Mouse (Mus musculus) kidney, adult 2 months (tissue): Measurements from ENCODE around the gene 9530068E07Rik. TPM values are rescaled to one million over a fixed set of nuclear protein-coding genes. Genes with fewer than 3 reads are reported as not detected.
A peak's percentile ranks its signal among the peaks of the same experiment; 100 is the strongest.

Experiments
- DNase-seq: peaks from one replicate; pipeline ENCODE4 v3.0.0; 2021
- H3K27ac ChIP-seq: fragments of 200-500 bp; 2 replicates; pipeline ENCODE4 v1.5.1; 2012; ENCODE audit warnings: low read depth, low read length, control low read depth, inconsistent platforms; ENCODE audit not compliant: insufficient read depth
- H3K27me3 ChIP-seq: fragments of 200-500 bp; replicated peaks from 2 replicates; pipeline ENCODE4 v1.6.1; 2012; ENCODE audit warnings: mild to moderate bottlenecking, moderate library complexity, low read length, inconsistent platforms; ENCODE audit not compliant: control insufficient read depth, insufficient read depth
- H3K36me3 ChIP-seq: fragments of 200-500 bp; 2 replicates; pipeline ENCODE4 v1.6.1; 2012; ENCODE audit warnings: mild to moderate bottlenecking, moderate library complexity, low read length, inconsistent platforms; ENCODE audit not compliant: control insufficient read depth, insufficient read depth
- H3K4me1 ChIP-seq: fragments of 200-500 bp; 2 replicates; pipeline ENCODE4 v1.6.1; 2011; ENCODE audit warnings: low read length; ENCODE audit not compliant: control insufficient read depth, insufficient read depth
- H3K4me3 ChIP-seq: fragments of 200-500 bp; 2 replicates; pipeline ENCODE4 v1.5.1; 2011; ENCODE audit warnings: mild to moderate bottlenecking, low read depth, low read length, control low read depth; ENCODE audit not compliant: insufficient read depth
- CTCF ChIP-seq: fragments of 200-500 bp; conservative IDR thresholded peaks from 2 replicates; pipeline ENCODE4 v1.5.1; 2011; ENCODE audit warnings: low read depth, mild to moderate bottlenecking, control low read depth, low read length, moderate library complexity, mixed read lengths; ENCODE audit not compliant: insufficient read depth, insufficient read length
- POLR2A ChIP-seq: fragments of 200-500 bp; IDR thresholded peaks from one replicate; pipeline ENCODE4 v1.6.1; 2011; ENCODE audit warnings: low read depth, low read length, control low read depth
- WGBS: fragments of 180-500 bp; shearing (Covaris S2); methylation state at CpG from one replicate; pipeline ENCODE4 v1.1.7; 2018; 5-methylcytosine and 5-hydroxymethylcytosine counted together
- polyA plus RNA-seq: library from polyadenylated mRNA; depleted of rRNA; stranded (reverse); fragments of >200 nt; gene quantifications from 2 replicates; pipeline ENCODE4 v1.2.3, GENCODE M21; 2012

Gene 9530068E07Rik
- polyA plus RNA-seq, 1 experiment = 219 TPM

DNA sequence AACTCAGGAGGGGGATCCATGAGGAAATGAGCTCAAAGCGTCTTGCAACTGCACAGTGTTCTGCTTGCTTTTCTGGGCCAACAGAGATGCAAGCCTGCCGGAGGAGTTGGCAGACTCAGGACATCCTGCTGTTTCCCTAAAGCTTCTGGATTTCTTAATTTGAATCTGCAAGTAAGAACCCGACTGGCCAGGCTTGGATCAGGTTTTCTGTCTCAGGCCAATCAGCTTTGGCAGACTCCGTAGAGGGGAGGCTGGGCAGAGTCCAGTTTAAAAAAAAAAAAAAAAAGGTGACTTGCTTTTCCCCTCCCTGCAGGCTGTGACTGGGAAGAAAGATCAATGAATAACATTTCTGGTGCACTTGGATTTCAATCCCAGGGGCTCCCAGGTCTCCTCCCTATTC, 37.7 kb upstream of the 9530068E07Rik start:
- DNase-seq = peak; percentile 89
- WGBS = 22% methylated on average over 4 of the region's 4 CpGs
- no peak overlapping the region for H3K4me3 ChIP-seq

GRCm38 (mm10) chr11:52359686-52360470, 36.4 kb upstream of the 9530068E07Rik start:
- DNase-seq = peak; percentile 85
- peaks cover 21% of the 10 kb centered on the region for H3K4me1 ChIP-seq
- 18% methylated on average over 22 of the region's 22 CpGs for WGBS
- peak overlapping the region; percentile 82 for H3K4me3 ChIP-seq
- no peak for TF ChIP-seq CTCF
- TF ChIP-seq POLR2A = no peak
- H3K36me3 ChIP-seq = no peaks in the 10 kb centered on the region
- no peaks in the 10 kb centered on the region for H3K27me3 ChIP-seq
- peak overlapping the region; percentile 97 for H3K27ac ChIP-seq

More for the DNA sequence above, 37.7 kb upstream of the 9530068E07Rik start:
- H3K4me1 ChIP-seq = peaks cover 16% of the 10 kb centered on the region
- no peaks in the 10 kb centered on the region for H3K36me3 ChIP-seq
- no peak for TF ChIP-seq CTCF
- TF ChIP-seq POLR2A = no peak
- peak overlapping the region; percentile 18; the same call in 1 of the 2 replicates for H3K27ac ChIP-seq
- no peaks in the 10 kb centered on the region for H3K27me3 ChIP-seq

GRCm38 (mm10) chr11:52360471-52361277, 35.6 kb upstream of the 9530068E07Rik start, which contains the start of gene Vdac1:
Gene Vdac1 (plus strand): TSS chr11:52360860.
- peak; percentile 92 for DNase-seq
- Histone ChIP-seq H3K27ac (peak within 1 kb of the TSS; percentile 99), H3K4me3 (peak within 1 kb of the TSS; percentile 82), H3K27me3 (no peaks in the 10 kb centered on the region), H3K4me1 (peaks cover 25% of the 10 kb centered on the region), H3K36me3 (no peaks in the 10 kb centered on the region)
- under 1% methylated on average over 83 of the region's 84 CpGs for WGBS
- TF ChIP-seq POLR2A (peak; percentile 18), CTCF (no peak)

DNA sequence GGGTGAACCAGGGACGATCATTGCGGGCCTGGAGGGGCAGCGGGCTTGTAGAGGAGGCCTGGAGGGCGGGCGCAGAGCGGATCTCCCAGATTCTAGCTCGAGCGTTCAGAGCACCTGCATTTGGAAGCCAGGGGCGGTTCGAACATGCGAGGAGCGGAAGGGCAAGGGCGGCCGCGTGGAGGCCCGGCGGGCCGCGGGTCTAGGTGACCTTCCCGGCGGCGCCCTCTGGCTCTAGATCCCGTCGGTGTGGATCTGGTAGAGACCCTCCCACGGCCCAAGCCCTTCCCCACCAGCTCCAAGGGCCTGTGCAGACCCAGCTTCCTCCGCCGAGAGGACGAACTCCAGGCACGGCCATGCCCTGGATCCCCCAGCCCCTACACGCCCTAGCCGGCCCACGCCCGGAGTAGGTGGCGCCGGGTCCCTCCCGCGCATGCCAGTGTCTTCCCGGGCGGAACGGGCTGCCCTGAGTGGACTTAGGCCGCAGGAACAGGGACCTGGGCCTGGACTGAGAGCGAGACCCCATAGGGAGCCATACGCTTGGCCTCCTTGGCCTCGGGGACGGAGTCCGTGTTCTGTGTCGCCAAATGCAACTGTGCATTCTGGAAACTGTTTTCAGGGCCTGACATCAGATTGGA, 34.8 kb upstream of the 9530068E07Rik start:
- Histone ChIP-seq H3K27ac (peak overlapping the region; percentile 99), H3K4me1 (peaks cover 25% of the 10 kb centered on the region), H3K4me3 (peak overlapping the region; percentile 82), H3K27me3 (no peaks in the 10 kb centered on the region), H3K36me3 (no peaks in the 10 kb centered on the region)
- no peak for TF ChIP-seq POLR2A
- TF ChIP-seq CTCF = no peak
- under 1% methylated on average over 47 of the region's 47 CpGs for WGBS
- DNase-seq = peak; percentile 94

GRCm38 (mm10) chr11:52364376-52364775, 31.9 kb upstream of the 9530068E07Rik start:
- peaks cover 30% of the 10 kb centered on the region for H3K4me1 ChIP-seq
- no peak overlapping the region for H3K27ac ChIP-seq
- DNase-seq = no peak
- TF ChIP-seq POLR2A = no peak
- no peak for TF ChIP-seq CTCF
- 51% methylated on average over 2 of the region's 2 CpGs for WGBS
- H3K36me3 ChIP-seq = no peaks in the 10 kb centered on the region
- no peaks in the 10 kb centered on the region for H3K27me3 ChIP-seq
- no peak overlapping the region for H3K4me3 ChIP-seq

DNA sequence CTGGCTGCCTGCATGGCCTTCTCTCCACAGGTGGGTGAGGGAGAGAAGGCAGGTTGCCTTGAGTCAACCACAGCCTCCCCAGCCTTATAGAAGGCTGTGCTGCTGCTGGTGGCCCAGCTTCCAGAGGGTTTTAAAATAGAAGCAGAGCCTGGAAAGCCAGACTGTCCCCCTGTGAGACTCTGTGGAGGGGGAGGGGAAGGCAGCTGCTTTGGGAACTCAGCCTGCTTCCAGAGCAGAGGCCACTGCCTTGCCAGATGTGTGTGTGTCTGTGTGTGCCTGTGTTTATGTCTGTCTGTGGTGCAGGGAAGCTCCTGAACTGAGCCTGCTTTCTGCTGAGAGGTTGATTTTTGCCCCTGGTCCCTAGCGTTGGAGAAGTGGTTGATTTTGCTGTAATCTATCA, 31.1 kb upstream of the 9530068E07Rik start:
- peak; percentile 30 for DNase-seq
- peaks cover 28% of the 10 kb centered on the region for H3K4me1 ChIP-seq
- TF ChIP-seq POLR2A (no peak), CTCF (no peak)
- no peak overlapping the region for H3K27ac ChIP-seq
- H3K36me3 ChIP-seq = no peaks in the 10 kb centered on the region
- no peak overlapping the region for H3K4me3 ChIP-seq
- no peaks in the 10 kb centered on the region for H3K27me3 ChIP-seq
- WGBS = 19% methylated on average over 1 of the region's 1 CpGs
